Mouse (Mus musculus) kidney, postnatal 0 days (tissue): ENCODE results near the gene E130114P18Rik. TPM values are rescaled to one million over a fixed set of nuclear protein-coding genes. Genes with fewer than 3 reads are reported as not detected.

Experiments
- ATAC-seq: fragments of 200-750 bp; cut with Nextera tagmentation; replicated peaks from 2 replicates; pipeline ENCODE4 v1.8.0; 2017; ENCODE audit warnings: low read depth, moderate number of reproducible peaks, moderate TSS enrichment, moderate library complexity; ENCODE audit not compliant: low FRiP score
- DNase-seq: peaks from one replicate; pipeline ENCODE4 v3.0.0-alpha.2; 2016; ENCODE audit warnings: low spot score
- H3K27ac ChIP-seq: fragments of 300-500 bp; sonication (generic); 2 replicates; pipeline ENCODE4 v1.5.1; 2014; ENCODE audit warnings: mild to moderate bottlenecking
- H3K27me3 ChIP-seq: fragments of 300-500 bp; sonication (generic); 2 replicates; pipeline ENCODE4 v1.6.1; 2014; ENCODE audit warnings: low read length, mixed read lengths; ENCODE audit not compliant: insufficient read depth
- H3K36me3 ChIP-seq: fragments of 300-500 bp; sonication (generic); 2 replicates; pipeline ENCODE4 v1.6.1; 2014; ENCODE audit warnings: low read length, mixed read lengths; ENCODE audit not compliant: insufficient read depth
- H3K4me1 ChIP-seq: fragments of 300-500 bp; sonication (generic); replicated peaks from 2 replicates; pipeline ENCODE4 v1.6.1; 2014; ENCODE audit warnings: antibody characterized with exemption, low read length, mixed read lengths; ENCODE audit not compliant: insufficient read depth
- H3K4me2 ChIP-seq: fragments of 300-500 bp; sonication (generic); 2 replicates; pipeline ENCODE4 v1.6.1; 2014; ENCODE audit warnings: mild to moderate bottlenecking, low read length, moderate library complexity, mixed read lengths
- H3K4me3 ChIP-seq: fragments of 300-500 bp; sonication (generic); replicated peaks from 2 replicates; pipeline ENCODE4 v1.5.1; 2014; ENCODE audit warnings: low read depth, low read length
- H3K9ac ChIP-seq: fragments of 300-500 bp; sonication (generic); 2 replicates; pipeline ENCODE4 v1.6.1; 2014; ENCODE audit warnings: low read depth, low read length
- H3K9me3 ChIP-seq: fragments of 300-500 bp; sonication (generic); replicated peaks from 2 replicates; pipeline ENCODE4 v1.6.1; 2016; ENCODE audit warnings: low read length, inconsistent platforms, mixed read lengths
- CTCF ChIP-seq: IDR thresholded peaks from 2 replicates; pipeline ENCODE4 v1.5.1; 2016; ENCODE audit warnings: antibody characterized with exemption, low read depth, mild to moderate bottlenecking, moderate library complexity
- WGBS: fragments of 180-500 bp; shearing (Covaris S2); extraction: QIAGEN DNeasy Blood & Tissue Kit; methylation state at CpG from one replicate; pipeline ENCODE4 v1.1.7; 2014; 5-methylcytosine and 5-hydroxymethylcytosine counted together
- polyA plus RNA-seq: library from polyadenylated mRNA; unstranded; fragments of >200 nt; fragmentation: Nextera tagmentation; extraction: Ambion mirVana; gene quantifications from 2 replicates; pipeline ENCODE4 v1.2.1, GENCODE M21; 2015

Gene E130114P18Rik
- polyA plus RNA-seq, 1 experiment from 2014 or later: 0.38 TPM

DNA sequence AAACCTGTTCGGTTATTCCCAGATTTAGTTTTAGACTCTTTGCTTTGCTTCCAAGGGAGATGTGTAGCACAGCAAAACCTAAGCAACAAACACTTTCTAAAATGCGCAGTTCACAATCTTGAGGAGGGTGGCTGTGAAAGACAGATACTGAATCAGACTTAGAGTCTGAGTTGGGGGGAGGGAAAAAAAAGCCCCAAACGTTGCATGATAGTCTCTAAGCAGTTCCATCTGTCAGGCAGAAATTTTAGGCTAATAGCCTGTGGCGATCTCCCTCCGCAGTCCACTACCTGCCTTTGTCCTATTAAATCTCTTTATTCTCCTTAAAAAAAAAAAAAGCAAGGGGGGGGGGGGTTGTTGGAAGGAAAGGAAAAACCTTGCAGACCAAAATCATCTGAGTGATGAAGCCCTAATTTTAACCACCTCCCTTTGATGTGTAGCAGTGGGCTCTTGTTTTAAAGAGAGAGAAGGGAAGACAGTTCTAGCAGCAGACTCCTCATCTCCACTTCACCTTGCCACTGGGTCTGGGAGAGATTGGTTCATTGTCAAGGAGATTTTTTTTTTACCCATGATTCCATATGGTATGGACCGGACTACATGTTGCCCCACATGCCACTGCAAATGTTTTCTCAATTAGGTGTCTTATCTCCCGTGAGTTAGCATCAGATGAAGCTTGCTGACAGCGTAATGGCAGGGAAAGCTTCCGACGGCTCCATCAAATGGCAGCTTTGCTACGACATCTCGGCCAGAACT is 196.4 kb downstream of the E130114P18Rik start:
- 63% methylated on average over 12 of the region's 12 CpGs for WGBS
- H3K4me3 ChIP-seq: no peak overlapping the region
- TF ChIP-seq CTCF: no peak
- no peak for ATAC-seq
- no peak overlapping the region for H3K9ac ChIP-seq
- no peak for DNase-seq
- no peaks in the 10 kb centered on the region for H3K27me3 ChIP-seq
- no peak overlapping the region for H3K27ac ChIP-seq
- no peaks in the 10 kb centered on the region for H3K9me3 ChIP-seq
- H3K4me1 ChIP-seq: no peaks in the 10 kb centered on the region
- H3K4me2 ChIP-seq: no peak overlapping the region
- no peaks in the 10 kb centered on the region for H3K36me3 ChIP-seq

- Histone ChIP-seq H3K4me2 (no peak overlapping the region), H3K36me3 (no peaks in the 10 kb centered on the region), H3K9ac (no peak overlapping the region), H3K27ac (no peak overlapping the region), H3K4me3 (no peak overlapping the region), H3K4me1 (no peaks in the 10 kb centered on the region), H3K27me3 (no peaks in the 10 kb centered on the region), H3K9me3 (no peaks in the 10 kb centered on the region)
- 85% methylated on average over 7 of the region's 7 CpGs for WGBS
- TF ChIP-seq CTCF: no peak
- ATAC-seq: no peak
- no peak for DNase-seq
Measured at GRCm38 (mm10) chr4:97580906-97581305, 197.0 kb downstream of the E130114P18Rik start.

GRCm38 (mm10) chr4:97578571-97579165 is 199.2 kb downstream of the E130114P18Rik start:
- Histone ChIP-seq H3K27me3 (no peaks in the 10 kb centered on the region), H3K9ac (no peak overlapping the region), H3K4me3 (no peak overlapping the region), H3K36me3 (no peaks in the 10 kb centered on the region), H3K4me1 (no peaks in the 10 kb centered on the region), H3K4me2 (no peak overlapping the region), H3K9me3 (no peaks in the 10 kb centered on the region), H3K27ac (no peak overlapping the region)
- no peak for TF ChIP-seq CTCF
- 83% methylated on average over 9 of the region's 9 CpGs for WGBS
- DNase-seq (no peak), ATAC-seq (no peak)

- Histone ChIP-seq H3K27ac (no peak overlapping the region), H3K4me1 (no peaks in the 10 kb centered on the region), H3K4me2 (no peak overlapping the region), H3K27me3 (no peaks in the 10 kb centered on the region), H3K4me3 (no peak overlapping the region), H3K9me3 (no peaks in the 10 kb centered on the region), H3K36me3 (no peaks in the 10 kb centered on the region), H3K9ac (no peak overlapping the region)
- ATAC-seq: no peak
- WGBS: 54% methylated on average over 5 of the region's 5 CpGs
- no peak for TF ChIP-seq CTCF
- DNase-seq: no peak
Measured at GRCm38 (mm10) chr4:97577431-97577830, 200.4 kb downstream of the E130114P18Rik start.

GRCm38 (mm10) chr4:97575447-97575846 is 202.4 kb downstream of the E130114P18Rik start:
- ATAC-seq: no peak

DNA sequence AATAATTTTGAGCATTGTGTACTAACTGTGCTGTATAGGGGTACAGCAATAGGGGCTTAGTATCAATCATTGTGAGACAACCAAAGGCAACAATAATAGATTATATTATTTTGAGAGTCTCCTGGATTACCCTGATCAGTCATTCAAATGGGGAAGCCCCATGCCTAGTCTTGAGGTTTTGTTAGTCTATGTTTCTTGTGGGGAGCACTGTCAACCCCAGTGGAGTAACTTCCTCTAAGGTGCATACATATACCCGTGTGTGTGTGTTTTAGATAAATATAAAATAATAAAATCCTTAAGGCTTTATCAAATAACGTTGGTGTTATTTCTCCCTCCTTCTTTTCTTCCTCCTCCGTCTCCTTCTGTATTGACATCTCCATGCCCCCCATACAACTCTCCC is 208.6 kb downstream of the E130114P18Rik start:
- 74% methylated on average over 3 of the region's 3 CpGs for WGBS
- Histone ChIP-seq H3K4me1 (no peaks in the 10 kb centered on the region), H3K4me2 (no peak overlapping the region), H3K27me3 (no peaks in the 10 kb centered on the region), H3K36me3 (no peaks in the 10 kb centered on the region), H3K9ac (no peak overlapping the region), H3K9me3 (no peaks in the 10 kb centered on the region), H3K27ac (no peak overlapping the region), H3K4me3 (no peak overlapping the region)
- DNase-seq (no peak), ATAC-seq (no peak)
- TF ChIP-seq CTCF: no peak

More at GRCm38 (mm10) chr4:97575447-97575846, 202.4 kb downstream of the E130114P18Rik start:
- no peak for TF ChIP-seq CTCF
- H3K9me3 ChIP-seq: no peaks in the 10 kb centered on the region
- H3K4me2 ChIP-seq: no peak overlapping the region
- H3K9ac ChIP-seq: no peak overlapping the region
- no peak for DNase-seq
- no peak overlapping the region for H3K27ac ChIP-seq
- 50% methylated on average over 5 of the region's 5 CpGs for WGBS
- H3K36me3 ChIP-seq: no peaks in the 10 kb centered on the region
- H3K4me3 ChIP-seq: no peak overlapping the region
- H3K27me3 ChIP-seq: no peaks in the 10 kb centered on the region
- H3K4me1 ChIP-seq: no peaks in the 10 kb centered on the region
